Mouse (Mus musculus) left cerebral cortex, postnatal 4 days (tissue): Measurements from ENCODE around the gene Olfr222. TPM values are rescaled to one million over a fixed set of nuclear protein-coding genes. Genes with fewer than 3 reads are reported as not detected.
"Not testable (repeated sequence)": the region's sequence is repeated elsewhere in the genome, so short reads cannot be mapped to it uniquely, and the experiment has no call there.

ENCODE experiments used
- DNase-seq: peaks from one replicate; pipeline ENCODE4 v3.0.0-alpha.2; 2022
- intact Hi-C: fragments of 180-260 bp; cut with DNase I; formaldehyde crosslinking; loops from one replicate; pipeline ENCODE4 v1.15.1; 2025
- total RNA-seq, 2 experiments: library from RNA; stranded (reverse); gene quantifications; 2 replicates each; pipeline ENCODE4 v1.2.3; 2021

Gene Olfr222
- total RNA-seq: not detected

GRCm38 (mm10) chr11:59576135-59576534 is at the start of gene Olfr222:
Olfr222 (minus strand) TSS chr11:59576235.
- DNase-seq, intact Hi-C loops: not testable (repeated sequence)

DNA sequence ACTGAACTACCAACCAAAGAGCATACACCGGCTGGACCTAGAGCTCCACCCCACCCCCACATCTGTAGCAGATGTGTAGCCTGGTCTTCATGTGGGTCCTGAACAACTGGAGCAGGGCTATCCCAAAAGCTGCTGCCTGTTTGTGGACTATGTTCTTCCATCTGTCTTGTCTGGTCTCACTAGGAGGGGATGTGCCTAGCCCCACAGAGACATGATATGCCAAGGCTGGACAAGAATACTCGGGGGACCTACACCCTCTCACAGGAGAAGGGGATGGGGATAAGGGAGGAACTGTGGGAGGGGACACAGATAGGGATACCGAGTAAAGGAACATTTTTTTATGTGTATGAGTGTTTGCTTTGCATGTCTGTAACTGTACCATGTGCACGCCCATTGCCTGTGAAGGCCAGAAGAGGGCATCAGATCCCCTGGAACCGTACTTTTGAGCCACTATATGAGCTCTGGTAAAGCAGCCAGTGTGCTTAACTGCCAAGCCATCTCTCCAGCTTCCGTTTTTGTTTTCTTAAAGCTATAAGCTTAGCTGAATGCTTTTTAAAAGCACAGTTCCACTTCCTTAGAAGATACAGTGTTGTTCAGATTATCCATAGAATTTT is 48.1 kb upstream of the Olfr222 start:
- DNase-seq: peak; percentile 61
- intact Hi-C loops: loop anchor here (2.0 kb wide), 1 partner anchor 123 kb away; no protein-coding TSS in a partner anchor

DNA sequence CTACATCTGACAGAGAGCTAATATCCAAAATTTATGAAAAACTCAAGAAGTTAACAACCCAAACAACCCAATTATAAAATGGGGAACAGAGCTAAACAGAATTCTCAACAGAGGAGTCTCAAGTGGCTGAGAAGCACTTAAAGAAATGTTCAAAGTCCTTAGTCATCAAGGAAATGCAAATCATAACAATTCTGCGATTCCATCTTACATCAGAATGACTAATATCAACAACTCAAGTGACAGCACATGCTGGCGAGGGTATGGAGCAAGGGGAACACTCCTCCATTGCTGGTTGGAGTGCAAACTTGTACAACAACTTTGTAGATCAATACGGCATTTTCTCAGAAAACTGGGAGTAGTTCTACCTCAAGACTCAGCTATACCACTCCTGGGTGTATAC is 46.2 kb upstream of the Olfr222 start:
- DNase-seq: no peak
- intact Hi-C loops: no loop called here

DNA sequence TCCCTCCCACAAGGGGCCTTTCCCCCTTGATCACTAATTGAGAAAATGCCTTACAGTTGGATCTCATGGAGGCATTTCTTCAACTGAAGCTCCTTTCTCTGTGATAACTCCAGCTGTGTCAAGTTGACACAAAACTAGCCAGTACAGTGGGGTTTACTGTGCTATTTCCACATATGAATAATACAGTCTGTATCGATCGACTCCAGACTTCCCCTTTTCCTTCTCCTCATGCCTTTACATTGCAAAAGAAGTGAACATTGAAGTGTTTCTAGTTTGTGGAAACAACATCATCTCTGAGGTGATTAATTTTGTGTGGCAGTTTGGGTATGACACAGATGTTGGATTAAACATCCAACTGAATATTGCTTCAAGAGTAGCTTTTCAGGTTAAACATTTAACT is 41.0 kb upstream of the Olfr222 start:
- DNase-seq, intact Hi-C loops: not testable (repeated sequence)

DNA sequence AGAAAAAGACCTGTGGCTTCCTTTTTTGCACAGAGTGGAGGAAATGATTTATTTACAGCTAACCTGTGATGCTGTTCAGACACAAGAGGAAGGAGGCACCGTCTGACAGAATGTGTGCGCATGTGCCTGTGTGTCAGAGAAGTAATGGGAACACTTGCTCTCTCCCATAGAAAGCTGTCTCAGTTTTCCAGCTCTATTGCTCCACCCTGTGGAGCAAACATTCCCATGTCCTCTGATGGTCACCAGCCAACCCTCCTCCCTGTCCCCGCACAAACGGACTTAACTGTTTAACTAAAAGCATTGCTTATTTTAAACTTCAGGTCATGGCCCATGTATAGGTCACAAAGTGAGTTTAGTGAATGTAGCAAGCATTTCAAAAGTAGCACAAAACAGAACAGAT is 38.1 kb upstream of the Olfr222 start:
- peak; percentile 35 for DNase-seq
- intact Hi-C loops: no loop called here

- no peak for DNase-seq
- intact Hi-C loops: no loop called here
Observed at GRCm38 (mm10) chr11:59611646-59612045, 35.6 kb upstream of the Olfr222 start.

- intact Hi-C loops: no loop called here
Observed at GRCm38 (mm10) chr11:59602287-59602686, 26.3 kb upstream of the Olfr222 start.

DNA sequence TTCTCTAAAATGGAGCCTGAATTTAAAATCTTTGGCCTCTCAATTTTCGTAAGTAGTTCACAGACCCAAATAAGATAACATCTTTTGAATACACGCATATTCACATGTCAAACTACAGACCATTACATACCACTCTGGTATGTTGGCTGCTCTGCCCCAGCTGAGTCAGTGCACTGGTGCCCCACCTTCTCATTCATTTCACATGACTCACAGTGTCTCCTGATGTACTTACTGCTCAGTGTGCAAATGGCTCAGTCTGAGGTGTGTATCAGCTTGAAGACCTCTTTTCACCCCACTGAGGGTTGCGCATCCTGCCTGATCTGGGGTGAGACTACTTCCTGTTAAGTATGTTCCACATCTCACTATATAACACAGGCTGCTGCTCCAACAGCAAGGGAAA is 24.8 kb upstream of the Olfr222 start:
- DNase-seq: no peak
- intact Hi-C loops: no loop called here

More at GRCm38 (mm10) chr11:59602287-59602686, 26.3 kb upstream of the Olfr222 start:
- no peak for DNase-seq

DNA sequence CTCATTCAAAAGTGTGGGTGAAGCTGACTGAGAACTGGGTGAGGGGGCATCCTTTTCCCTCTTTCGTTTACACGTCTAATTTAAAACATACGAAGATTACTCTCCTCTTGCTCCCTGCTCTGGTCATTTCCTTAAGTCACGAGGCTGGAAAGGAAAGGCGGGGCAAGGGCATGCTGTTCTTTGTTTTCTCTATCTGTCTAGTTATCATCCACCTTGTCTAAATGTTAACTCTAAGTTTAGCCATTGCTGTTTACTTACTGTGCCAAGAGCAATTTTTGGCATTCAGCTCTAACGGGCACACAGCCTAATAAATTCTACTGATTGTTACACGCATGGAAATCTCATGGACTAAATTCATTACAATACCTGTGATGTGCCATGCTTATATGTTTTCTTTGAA is 23.2 kb upstream of the Olfr222 start:
- no peak for DNase-seq
- intact Hi-C loops: no loop called here

DNA sequence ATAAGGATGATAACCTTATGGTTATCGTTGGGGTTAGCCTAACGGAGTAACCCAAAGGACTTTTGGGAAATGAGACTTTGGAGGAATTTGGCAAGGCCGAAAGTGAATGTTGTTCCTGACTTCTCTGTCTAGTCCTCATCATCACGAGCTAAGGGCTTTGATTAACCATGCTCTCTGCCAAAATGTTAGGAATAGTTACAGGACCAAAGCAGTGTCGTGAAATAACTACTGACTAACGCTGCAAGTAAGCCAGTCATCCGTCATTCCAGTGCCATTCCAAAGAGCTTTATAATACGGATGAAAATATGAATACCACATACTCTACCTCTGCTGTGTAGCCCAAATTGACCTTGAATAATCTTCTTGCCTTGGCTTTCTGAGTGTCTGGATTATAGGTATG is 20.9 kb upstream of the Olfr222 start:
- DNase-seq: no peak
- intact Hi-C loops: no loop called here

DNA sequence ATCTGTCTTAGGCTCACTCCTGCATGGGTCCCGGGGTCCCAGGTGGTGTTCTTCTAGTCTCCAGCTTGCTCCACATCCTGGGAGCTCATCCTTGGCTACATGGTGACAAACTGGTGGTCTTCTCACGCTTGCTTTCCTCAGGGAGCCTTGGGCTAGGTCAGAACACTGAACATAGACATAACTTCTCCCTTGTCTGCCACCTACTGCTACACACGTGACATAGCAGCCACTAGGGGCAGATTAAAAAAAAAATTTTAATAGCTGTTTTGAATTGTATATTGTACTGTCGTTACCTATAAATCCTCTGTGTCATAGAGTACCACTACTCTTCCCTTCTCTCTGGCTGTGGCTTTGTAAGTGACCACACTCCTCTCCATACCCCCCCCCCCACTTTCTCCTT is 20.1 kb upstream of the Olfr222 start:
- DNase-seq: no peak
- intact Hi-C loops: no loop called here

- DNase-seq: no peak
- intact Hi-C loops: no loop called here
Observed at GRCm38 (mm10) chr11:59593189-59593588, 17.2 kb upstream of the Olfr222 start, which contains the start of gene Olfr223. Olfr223 (minus strand) TSS chr11:59593289.

GRCm38 (mm10) chr11:59589496-59589895 is 13.5 kb upstream of the Olfr222 start:
- intact Hi-C loops: no loop called here
- DNase-seq: peak; percentile 67

DNA sequence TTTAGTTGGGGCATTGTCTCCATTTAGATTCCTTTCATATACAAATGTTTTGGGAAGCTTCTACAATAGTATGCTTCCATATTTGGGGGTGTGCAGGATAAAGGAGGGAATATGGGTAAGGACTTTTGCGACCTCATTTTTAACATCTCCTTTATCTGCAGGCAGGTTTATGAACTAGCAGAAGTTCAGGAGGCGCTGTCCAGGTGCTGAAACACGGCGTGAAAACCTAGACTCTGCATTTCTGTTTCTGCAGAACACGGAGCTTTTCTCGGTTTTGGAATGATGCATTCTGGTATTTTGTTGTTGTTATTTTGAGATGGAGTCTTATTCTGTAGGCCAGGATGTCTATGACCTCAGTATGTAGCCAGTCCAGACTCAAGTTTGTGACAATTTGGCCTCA is 8.5 kb upstream of the Olfr222 start:
- intact Hi-C loops: no loop called here
- DNase-seq: no peak

GRCm38 (mm10) chr11:59575726-59576125 is 309 bp downstream of the Olfr222 start:
- DNase-seq: no peak

DNA sequence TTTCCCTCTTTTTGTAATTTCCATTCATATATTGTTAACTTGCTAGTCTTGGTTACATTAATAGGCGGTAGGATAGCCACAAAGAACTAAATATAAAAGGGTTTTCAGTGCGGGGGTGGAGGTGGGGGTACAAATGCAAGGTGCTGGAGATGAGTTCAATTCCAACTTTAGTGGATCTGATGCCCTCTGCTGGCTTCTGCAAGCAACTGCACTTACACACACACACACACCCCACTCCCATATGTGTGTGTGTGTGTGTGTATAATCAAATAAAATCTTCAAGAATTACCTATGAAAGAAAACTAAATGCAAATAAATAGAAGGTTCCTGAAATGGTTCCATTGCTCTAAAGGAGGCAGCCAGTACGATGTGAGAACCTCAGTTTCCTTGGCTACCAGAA is 6.7 kb downstream of the Olfr222 start:
- intact Hi-C loops: loop anchor here (5.0 kb wide), 1 partner anchor 37 kb away; no protein-coding TSS in a partner anchor
- DNase-seq: no peak

More at GRCm38 (mm10) chr11:59575726-59576125, 309 bp downstream of the Olfr222 start:
- intact Hi-C loops: no loop called here

GRCm38 (mm10) chr11:59562837-59563236 is 13.2 kb downstream of the Olfr222 start:
- DNase-seq: no peak
- intact Hi-C loops: no loop called here

GRCm38 (mm10) chr11:59562336-59562735 is 13.7 kb downstream of the Olfr222 start:
- no peak for DNase-seq
- intact Hi-C loops: no loop called here

DNA sequence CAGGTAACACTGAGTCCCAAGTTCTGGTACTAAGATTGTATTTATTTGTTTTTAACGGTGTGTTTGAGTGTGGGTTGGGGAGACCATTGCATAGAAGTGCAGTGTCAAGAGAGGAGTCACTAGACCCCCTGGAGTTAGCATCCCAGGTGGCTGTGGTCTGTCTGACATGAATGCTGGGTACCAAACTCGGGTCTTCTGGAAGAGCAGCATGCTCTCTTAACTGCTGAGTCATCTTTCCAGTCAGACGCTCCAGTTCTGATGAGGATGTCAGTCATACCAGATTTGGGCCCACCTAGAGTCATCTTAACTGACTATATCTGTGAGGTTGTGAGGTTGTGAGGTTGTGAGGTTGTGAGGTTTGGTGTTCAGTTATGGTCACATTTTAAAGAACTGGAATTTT is 15.1 kb downstream of the Olfr222 start:
- intact Hi-C loops: no loop called here
- no peak for DNase-seq

DNA sequence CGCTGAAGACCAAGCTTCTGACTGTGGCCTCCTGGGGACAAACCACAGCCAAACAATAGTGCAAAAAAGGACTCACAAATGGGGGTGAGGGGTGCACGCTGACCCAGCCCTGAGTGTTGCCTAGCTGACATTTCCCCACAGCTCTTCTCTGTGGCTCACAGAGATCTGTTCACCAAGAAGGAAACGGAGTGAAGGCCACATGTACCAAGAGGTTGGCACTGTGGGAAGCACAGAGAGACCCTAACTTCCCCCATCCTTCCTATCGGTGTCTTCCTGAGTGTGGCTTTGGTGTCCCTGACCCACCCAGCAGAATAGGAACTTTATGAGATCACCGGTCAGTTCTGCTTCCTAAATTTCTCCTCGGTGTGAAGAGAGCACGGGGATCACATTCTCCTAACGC is 21.5 kb downstream of the Olfr222 start:
- intact Hi-C loops: no loop called here
- DNase-seq: no peak

DNA sequence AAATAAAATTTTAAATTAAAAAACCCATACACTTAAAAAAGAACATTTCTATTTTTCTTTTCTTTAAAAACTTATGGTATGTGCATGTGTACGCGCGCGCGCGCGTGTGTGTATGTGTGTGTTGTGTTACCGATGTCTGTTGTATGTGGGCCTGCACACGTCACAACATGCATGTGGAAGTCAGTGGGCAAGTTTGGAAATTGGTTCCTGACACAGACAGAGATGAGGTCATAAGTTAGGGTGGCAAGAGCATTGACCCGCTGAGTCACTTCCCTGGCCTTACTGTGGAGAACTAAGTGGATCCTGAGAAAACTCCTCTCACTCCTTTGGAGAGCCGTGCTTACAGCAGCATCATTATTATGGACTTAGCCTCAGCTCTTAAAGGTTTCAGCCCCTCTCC is 21.9 kb downstream of the Olfr222 start:
- intact Hi-C loops: no loop called here
- no peak for DNase-seq

DNA sequence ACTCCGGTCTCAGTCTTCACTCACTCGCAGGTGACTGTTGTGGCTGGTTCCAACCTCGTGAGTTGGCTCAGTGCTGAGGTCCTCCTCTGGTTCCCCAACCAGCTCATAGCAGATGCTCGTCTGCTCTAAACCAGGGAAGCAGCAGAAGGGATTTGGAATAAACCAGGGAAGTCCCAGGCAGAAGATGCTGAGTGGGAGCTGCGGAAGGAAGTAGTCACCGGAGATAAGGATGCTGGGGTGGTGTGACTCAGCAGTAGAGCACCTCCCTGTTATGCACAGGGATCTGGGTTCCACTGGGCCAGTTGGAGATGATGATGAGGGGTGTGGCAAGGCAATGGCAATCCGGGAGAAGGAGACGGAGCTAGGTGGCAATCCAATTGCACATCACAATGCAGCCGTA is 32.0 kb downstream of the Olfr222 start:
- no peak for DNase-seq
- intact Hi-C loops: no loop called here

DNA sequence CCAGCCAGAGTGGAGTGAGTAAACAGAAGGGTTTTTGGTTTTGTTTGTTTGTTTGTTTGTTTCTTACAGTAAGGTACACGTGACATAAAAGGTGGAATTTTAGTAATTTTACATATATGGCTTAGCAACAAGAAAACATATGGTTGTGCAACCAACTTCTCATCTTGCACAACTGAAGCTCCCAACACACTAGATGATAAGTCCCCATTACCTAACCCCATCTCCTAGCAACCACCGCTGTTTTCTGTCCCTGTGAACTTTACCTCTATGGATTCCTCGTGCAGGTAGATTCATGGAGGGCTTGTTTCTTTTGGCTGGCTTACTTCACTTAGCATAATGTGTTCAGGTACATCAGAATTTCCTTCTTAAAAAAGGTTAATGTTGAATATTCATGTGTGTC is 32.7 kb downstream of the Olfr222 start:
- intact Hi-C loops: no loop called here
- DNase-seq: no peak
